Mouse (Mus musculus) heart, embryonic 11.5 days (tissue): ENCODE measurements at regions not wholly inside any gene's neighbourhood (a gene's known extent, or its start where the extent isn't known, plus 50 kb on each side); places are given as distances from the start of the nearest gene placed in this dataset.

Source experiments
- ATAC-seq: fragments of 200-750 bp; cut with Nextera tagmentation; replicated peaks from 2 replicates; pipeline ENCODE4 v1.8.0; 2017; ENCODE audit warnings: moderate library complexity; ENCODE audit not compliant: insufficient number of reproducible peaks, low FRiP score, low TSS enrichment
- H3K27ac ChIP-seq: fragments of 300-500 bp; sonication (generic); 2 replicates; pipeline ENCODE4 v1.5.1; 2014; ENCODE audit warnings: mild to moderate bottlenecking, low read depth, low read length
- H3K27me3 ChIP-seq: fragments of 300-500 bp; sonication (generic); 2 replicates; pipeline ENCODE4 v1.6.1; 2014; ENCODE audit warnings: mild to moderate bottlenecking, low read length, mixed read lengths; ENCODE audit not compliant: control insufficient read depth, insufficient read depth
- H3K36me3 ChIP-seq: fragments of 300-500 bp; sonication (generic); 2 replicates; pipeline ENCODE4 v1.6.1; 2014; ENCODE audit warnings: mild to moderate bottlenecking, low read length, moderate library complexity, mixed read lengths; ENCODE audit not compliant: control insufficient read depth, insufficient read depth
- H3K4me1 ChIP-seq: fragments of 300-500 bp; sonication (generic); 2 replicates; pipeline ENCODE4 v1.6.1; 2014; ENCODE audit warnings: low read length; ENCODE audit not compliant: control insufficient read depth, insufficient read depth
- H3K4me2 ChIP-seq: fragments of 300-500 bp; sonication (generic); 2 replicates; pipeline ENCODE4 v1.6.1; 2014; ENCODE audit warnings: mild to moderate bottlenecking, moderate library complexity
- H3K4me3 ChIP-seq: fragments of 300-500 bp; sonication (generic); 2 replicates; pipeline ENCODE4 v1.5.1; 2014; ENCODE audit warnings: low read depth, low read length
- H3K9ac ChIP-seq: fragments of 300-500 bp; sonication (generic); 2 replicates; pipeline ENCODE4 v1.6.1; 2014; ENCODE audit warnings: mild to moderate bottlenecking, low read depth, low read length, moderate library complexity
- H3K9me3 ChIP-seq: fragments of 300-500 bp; sonication (generic); replicated peaks from 2 replicates; pipeline ENCODE4 v1.6.1; 2016; ENCODE audit warnings: low read length; ENCODE audit not compliant: control insufficient read depth
- WGBS: fragments of 180-500 bp; shearing (Covaris S2); extraction: QIAGEN DNeasy Blood & Tissue Kit; methylation state at CpG from one replicate; pipeline ENCODE4 v1.1.7; 2014; ENCODE audit not compliant: insufficient replicate concordance; 5-methylcytosine and 5-hydroxymethylcytosine counted together

DNA sequence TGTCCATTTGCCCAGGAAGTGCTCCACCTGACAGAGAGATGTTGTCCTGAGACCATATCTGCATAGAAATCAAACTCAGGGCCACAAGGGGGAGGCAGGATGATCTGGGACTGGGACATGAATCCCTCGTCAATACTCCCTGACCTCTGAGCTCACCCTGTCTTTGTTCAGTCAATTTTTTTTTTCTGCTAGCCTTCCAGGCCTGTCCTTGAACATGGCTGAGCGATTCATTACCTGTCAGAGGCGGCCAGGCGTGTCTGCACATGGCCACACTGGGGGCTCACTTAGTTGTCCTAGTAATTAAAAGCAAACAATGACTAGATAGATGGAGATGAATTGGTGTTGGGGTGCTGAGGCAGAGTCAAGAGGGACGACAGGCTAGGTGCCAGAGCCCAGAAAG is 162.6 kb downstream of the 9530068E07Rik start:
- H3K36me3 ChIP-seq: no peaks in the 10 kb centered on the region
- no peaks in the 10 kb centered on the region for H3K27me3 ChIP-seq
- no peak for ATAC-seq
- H3K4me3 ChIP-seq: no peak overlapping the region
- H3K27ac ChIP-seq: no peak overlapping the region
- no peaks in the 10 kb centered on the region for H3K9me3 ChIP-seq
- peaks cover 15% of the 10 kb centered on the region; the same call in 1 of the 2 replicates for H3K4me1 ChIP-seq
- H3K9ac ChIP-seq: no peak overlapping the region
- 76% methylated on average over 5 of the region's 5 CpGs for WGBS
- no peak overlapping the region for H3K4me2 ChIP-seq

DNA sequence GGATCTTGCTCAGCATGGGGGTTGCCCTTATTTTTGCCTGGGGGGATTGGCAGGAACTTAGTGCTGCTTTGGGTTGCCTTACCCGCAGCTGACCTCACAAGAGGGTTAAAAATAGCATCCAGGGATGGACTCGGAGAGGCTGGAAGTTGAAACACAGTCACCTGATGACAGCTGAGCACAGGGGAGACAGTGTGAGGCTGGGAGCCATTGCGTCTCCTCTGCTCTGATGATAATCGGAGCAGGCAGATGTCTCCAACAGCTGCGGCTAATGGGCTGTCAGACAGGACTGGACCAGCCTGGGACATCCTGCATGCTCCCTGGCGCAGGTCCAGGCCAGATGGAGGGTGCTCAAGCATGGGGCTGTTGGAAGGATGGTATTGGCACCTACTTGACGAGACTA is 165.1 kb downstream of the 9530068E07Rik start:
- Histone ChIP-seq H3K9me3 (no peaks in the 10 kb centered on the region), H3K4me3 (no peak overlapping the region), H3K9ac (no peak overlapping the region), H3K4me2 (no peak overlapping the region; the same call in 1 of the 2 replicates), H3K4me1 (peaks cover 26% of the 10 kb centered on the region), H3K36me3 (no peaks in the 10 kb centered on the region), H3K27ac (peak overlapping the region; percentile 82), H3K27me3 (no peaks in the 10 kb centered on the region)
- peak; percentile 82 for ATAC-seq
- WGBS: 19% methylated on average over 7 of the region's 7 CpGs

DNA sequence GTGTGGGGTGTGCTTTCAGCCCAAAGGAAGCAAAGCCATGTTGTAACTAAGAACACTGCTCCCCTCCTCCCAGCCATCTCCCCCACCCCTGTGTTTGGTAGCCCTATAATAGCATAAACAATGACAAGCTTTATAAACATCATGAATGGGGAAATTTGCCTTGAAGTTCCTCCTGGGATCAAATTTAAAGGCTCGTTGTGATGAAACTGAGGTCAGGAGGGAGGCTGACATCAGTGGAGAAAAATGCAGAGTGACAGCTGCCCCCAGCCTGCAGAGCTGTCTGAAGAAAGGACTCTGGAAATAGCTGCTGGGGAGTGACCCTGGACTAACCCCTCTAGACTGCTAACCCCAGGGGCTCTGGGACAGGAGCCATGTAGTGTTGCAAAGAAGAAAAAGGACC is 169.2 kb downstream of the 9530068E07Rik start:
- Histone ChIP-seq H3K4me2 (no peak overlapping the region), H3K27ac (peak overlapping the region; percentile 64), H3K9me3 (no peaks in the 10 kb centered on the region), H3K36me3 (no peaks in the 10 kb centered on the region), H3K27me3 (no peaks in the 10 kb centered on the region), H3K9ac (no peak overlapping the region), H3K4me1 (peaks cover 35% of the 10 kb centered on the region), H3K4me3 (no peak overlapping the region)
- ATAC-seq: no peak
- WGBS: 6% methylated on average over 1 of the region's 1 CpGs

DNA sequence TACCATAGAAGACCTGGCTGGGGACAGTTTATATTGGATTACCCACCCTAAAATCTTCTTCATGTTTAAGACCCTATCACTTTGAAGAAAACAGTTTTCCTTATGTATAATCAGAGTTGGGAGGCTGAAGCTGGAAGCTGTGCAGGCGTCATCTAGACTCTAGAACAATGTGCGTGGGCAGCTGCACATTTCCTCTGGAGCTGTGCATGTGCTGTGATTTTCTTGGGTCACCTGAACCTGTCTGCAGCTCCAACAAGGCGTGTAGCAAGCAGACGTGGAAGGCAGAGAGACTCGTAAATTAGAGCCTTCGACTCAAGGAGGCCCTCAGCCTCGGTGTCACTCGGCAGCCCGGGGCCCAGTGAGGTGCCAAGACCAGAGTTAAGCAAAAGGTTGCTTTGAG is 169.8 kb downstream of the 9530068E07Rik start:
- H3K27ac ChIP-seq: peak overlapping the region; percentile 64
- no peaks in the 10 kb centered on the region for H3K9me3 ChIP-seq
- 65% methylated on average over 9 of the region's 9 CpGs for WGBS
- H3K4me2 ChIP-seq: no peak overlapping the region
- no peaks in the 10 kb centered on the region for H3K36me3 ChIP-seq
- no peak for ATAC-seq
- peaks cover 30% of the 10 kb centered on the region for H3K4me1 ChIP-seq
- H3K4me3 ChIP-seq: no peak overlapping the region
- H3K27me3 ChIP-seq: no peaks in the 10 kb centered on the region
- no peak overlapping the region for H3K9ac ChIP-seq

DNA sequence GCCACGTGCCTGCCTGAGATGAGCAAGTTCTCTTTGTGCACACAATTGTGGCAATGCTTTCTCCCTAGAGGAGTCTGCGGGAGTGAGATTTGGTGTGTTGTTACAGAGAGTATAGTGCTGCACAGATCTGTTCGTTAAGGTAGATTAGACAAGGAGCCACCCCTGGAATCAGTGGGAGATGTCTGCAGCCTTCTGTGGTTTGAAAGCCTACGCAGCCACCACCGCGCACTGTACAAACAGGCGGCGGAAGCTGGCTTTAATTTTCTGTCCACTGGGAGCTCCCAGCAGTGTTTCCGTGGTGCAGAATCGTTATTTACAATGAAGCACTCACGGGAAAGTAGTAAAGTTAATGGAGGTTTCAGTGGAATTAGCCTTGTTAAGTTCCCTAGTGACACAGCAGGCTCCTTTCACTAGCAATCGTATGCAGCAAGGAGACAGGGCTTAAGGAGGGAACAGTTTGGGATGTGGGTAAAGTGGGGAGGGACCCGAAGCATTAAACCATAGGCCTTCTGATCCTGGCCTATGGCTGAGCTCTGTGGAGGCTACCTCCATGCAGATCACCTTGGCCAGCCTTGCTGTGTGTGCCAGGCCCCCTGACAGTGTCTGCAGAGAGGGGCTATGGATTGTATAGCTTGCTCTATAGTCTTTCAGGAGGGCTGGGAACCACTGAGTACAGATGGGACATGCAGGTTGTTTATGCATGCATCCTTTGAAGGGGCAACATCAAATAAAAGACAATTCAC is 171.9 kb downstream of the 9530068E07Rik start:
- Histone ChIP-seq H3K9ac (no peak overlapping the region), H3K27ac (no peak overlapping the region), H3K4me2 (no peak overlapping the region), H3K27me3 (no peaks in the 10 kb centered on the region), H3K36me3 (no peaks in the 10 kb centered on the region), H3K4me3 (no peak overlapping the region), H3K9me3 (no peaks in the 10 kb centered on the region), H3K4me1 (peaks cover 20% of the 10 kb centered on the region)
- 75% methylated on average over 13 of the region's 13 CpGs for WGBS
- no peak for ATAC-seq

DNA sequence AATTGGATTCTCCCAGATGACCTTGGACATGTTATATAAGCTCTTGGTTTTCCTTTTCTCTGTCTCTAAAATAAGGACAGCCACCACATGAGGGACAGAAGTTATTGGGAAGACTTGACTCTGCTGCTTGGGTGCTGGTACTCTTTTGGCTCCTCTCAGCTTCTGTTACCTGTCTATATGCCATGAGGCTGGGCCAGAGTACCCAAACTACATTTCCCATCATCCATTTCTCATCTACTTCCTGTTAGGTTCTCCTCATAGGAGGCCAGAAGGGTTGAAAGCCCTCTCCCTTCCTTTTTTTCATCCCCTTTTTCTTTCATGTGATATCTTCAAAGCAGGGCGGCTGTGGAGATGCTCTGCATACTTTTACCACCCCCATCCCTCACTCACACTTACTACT is 172.6 kb downstream of the 9530068E07Rik start:
- no peak overlapping the region for H3K27ac ChIP-seq
- peaks cover 20% of the 10 kb centered on the region for H3K4me1 ChIP-seq

DNA sequence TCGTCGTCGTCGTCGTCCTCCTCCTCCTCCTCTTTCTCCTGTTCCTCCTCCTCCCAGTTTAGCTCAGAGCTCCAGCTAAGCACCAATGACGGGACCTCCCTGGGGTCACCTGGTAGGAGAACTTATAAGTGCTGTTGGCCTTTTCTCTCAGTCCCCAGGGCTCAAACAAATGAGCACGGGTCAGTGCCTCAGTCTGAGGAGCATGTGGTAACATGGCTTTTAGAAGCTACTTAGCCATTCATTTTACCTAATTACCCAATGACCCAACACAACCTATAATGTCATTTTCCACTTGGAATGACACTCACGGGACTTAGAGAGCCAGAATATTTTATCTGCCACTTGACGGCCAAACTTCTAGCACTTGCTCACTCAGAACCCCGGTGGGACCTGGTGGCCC is 173.5 kb downstream of the 9530068E07Rik start:
- no peak overlapping the region for H3K9ac ChIP-seq
- no peak for ATAC-seq
- no peak overlapping the region for H3K27ac ChIP-seq
- no peak overlapping the region for H3K4me3 ChIP-seq
- 83% methylated on average over 10 of the region's 10 CpGs for WGBS
- no peaks in the 10 kb centered on the region for H3K27me3 ChIP-seq
- H3K36me3 ChIP-seq: no peaks in the 10 kb centered on the region
- peaks cover 21% of the 10 kb centered on the region for H3K4me1 ChIP-seq
- H3K9me3 ChIP-seq: no peaks in the 10 kb centered on the region
- H3K4me2 ChIP-seq: no peak overlapping the region

More for the DNA sequence above, 172.6 kb downstream of the 9530068E07Rik start:
- H3K36me3 ChIP-seq: no peaks in the 10 kb centered on the region
- no peak overlapping the region for H3K4me2 ChIP-seq
- 25% methylated on average over 1 of the region's 1 CpGs for WGBS
- H3K9me3 ChIP-seq: no peaks in the 10 kb centered on the region
- no peaks in the 10 kb centered on the region for H3K27me3 ChIP-seq
- no peak for ATAC-seq
- no peak overlapping the region for H3K9ac ChIP-seq
- H3K4me3 ChIP-seq: no peak overlapping the region

DNA sequence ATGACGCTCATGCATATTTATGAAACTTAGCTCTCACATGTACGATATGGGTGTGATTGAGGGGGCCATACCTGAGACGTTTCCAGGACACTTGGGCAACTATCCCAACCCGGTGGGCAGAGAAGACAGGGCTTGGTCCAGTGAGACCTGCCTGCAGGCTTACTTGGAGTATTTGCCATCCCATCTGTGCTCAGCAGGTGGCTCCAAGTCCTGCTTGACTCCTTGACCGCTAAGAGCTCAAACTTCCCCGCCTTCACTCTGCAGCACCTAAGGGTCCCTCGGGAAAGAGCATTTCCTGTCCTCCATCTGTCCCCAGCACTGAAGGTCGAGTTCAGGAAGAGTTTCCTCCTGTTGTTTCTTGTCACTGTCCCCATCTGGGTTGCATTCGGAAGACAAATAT is 182.2 kb downstream of the 9530068E07Rik start:
- no peak overlapping the region for H3K27ac ChIP-seq
- no peaks in the 10 kb centered on the region for H3K9me3 ChIP-seq
- WGBS: 43% methylated on average over 9 of the region's 9 CpGs
- no peak overlapping the region for H3K9ac ChIP-seq
- no peaks in the 10 kb centered on the region for H3K36me3 ChIP-seq
- no peak for ATAC-seq
- no peak overlapping the region for H3K4me2 ChIP-seq
- no peak overlapping the region for H3K4me3 ChIP-seq
- peaks cover 13% of the 10 kb centered on the region for H3K4me1 ChIP-seq
- no peaks in the 10 kb centered on the region for H3K27me3 ChIP-seq

DNA sequence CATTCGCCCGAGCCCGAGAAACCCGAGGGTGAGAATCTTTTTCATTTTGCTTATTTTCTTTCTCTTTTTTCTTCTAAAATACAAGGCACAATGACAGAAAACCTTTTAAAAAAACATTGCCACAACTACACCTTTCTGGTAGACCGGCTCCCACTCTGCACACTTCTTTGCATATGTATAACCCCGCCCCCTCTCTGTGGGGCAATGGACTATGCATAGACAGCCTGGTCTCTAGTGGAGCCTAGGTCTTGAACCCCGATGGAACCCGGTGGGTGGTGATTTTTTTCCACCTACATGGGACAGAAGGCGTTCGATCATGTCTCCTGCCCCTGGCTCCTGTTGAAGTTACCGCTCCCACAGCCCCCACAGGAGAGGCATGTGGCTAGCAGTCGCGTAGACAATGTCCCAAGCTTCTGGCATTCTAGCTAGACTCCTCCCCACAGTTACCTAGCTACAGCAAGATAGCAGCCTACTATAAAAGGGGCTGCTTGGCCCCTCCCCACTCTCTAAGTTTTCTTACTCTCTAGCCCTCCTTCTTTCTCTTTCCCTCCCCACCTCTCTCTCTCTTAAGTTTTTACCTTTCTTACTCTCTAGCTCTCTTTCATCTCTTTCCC is 183.6 kb downstream of the 9530068E07Rik start:
- ATAC-seq: 0 out of 2 replicates have a peak, but pooled peaks have one; percentile 4
- Histone ChIP-seq H3K4me2 (peak overlapping the region; percentile 24; the same call in 1 of the 2 replicates), H3K36me3 (no peaks in the 10 kb centered on the region), H3K27me3 (no peaks in the 10 kb centered on the region), H3K9me3 (no peaks in the 10 kb centered on the region), H3K4me3 (no peak overlapping the region), H3K9ac (no peak overlapping the region), H3K27ac (no peak overlapping the region), H3K4me1 (peaks cover 11% of the 10 kb centered on the region)
- WGBS: 56% methylated on average over 13 of the region's 13 CpGs
